Mouse (Mus musculus): ENCODE data around the gene Pla2g1b. TPM values are rescaled to one million over a fixed set of nuclear protein-coding genes. Genes with fewer than 3 reads are reported as not detected.

The Pla2g1b gene
- polyA plus RNA-seq, 1 experiment from 2014 or later: 0.78 TPM

DNA sequence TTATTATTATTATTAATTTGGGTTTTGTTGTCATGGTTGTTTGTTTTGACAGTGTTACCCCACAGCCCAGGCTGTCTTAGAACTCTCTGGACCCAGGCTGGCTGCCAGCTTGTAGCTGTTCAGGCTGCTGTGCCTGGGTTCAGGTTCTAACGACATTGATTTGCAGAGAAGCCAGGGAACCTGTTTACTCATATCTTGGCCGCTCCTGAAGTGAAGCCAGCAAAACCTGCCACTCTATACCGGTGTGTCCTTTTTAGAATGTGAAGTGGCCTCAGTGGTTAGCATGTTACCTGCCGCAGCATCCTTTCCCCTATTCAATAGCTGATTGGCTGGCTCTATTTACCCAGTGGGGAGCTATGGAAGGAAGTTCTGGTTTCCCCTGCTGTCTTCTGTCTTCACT, 20.7 kb downstream of the Pla2g1b start:
- TF ChIP-seq CTCF (IDR thresholded peaks at IDR 0.05; ENCODE audit: low read depth): no peak
- H3K9ac ChIP-seq (ENCODE audit: low read depth, low read length): no peak overlapping the region
- H3K36me3 ChIP-seq (ENCODE audit: control insufficient read depth, insufficient read depth): no peaks in the 10 kb centered on the region
- no peaks in the 10 kb centered on the region for H3K27me3 ChIP-seq (replicated peaks; ENCODE audit: control insufficient read depth, insufficient read depth, low read length)
- no peaks in the 10 kb centered on the region for H3K4me1 ChIP-seq (replicated peaks; ENCODE audit: control insufficient read depth, insufficient read depth, low read length)
- no peak overlapping the region for H3K27ac ChIP-seq (ENCODE audit: low read depth, low read length)
- H3K9me3 ChIP-seq (ENCODE audit: control insufficient read depth): no peaks in the 10 kb centered on the region
- no peak overlapping the region for H3K4me2 ChIP-seq (replicated peaks; ENCODE audit: low read depth)
- H3K4me3 ChIP-seq (ENCODE audit: low read depth, low read length): no peak overlapping the region
- WGBS: 43% methylated on average over 4 of the region's 4 CpGs
- ATAC-seq: no peak

DNA sequence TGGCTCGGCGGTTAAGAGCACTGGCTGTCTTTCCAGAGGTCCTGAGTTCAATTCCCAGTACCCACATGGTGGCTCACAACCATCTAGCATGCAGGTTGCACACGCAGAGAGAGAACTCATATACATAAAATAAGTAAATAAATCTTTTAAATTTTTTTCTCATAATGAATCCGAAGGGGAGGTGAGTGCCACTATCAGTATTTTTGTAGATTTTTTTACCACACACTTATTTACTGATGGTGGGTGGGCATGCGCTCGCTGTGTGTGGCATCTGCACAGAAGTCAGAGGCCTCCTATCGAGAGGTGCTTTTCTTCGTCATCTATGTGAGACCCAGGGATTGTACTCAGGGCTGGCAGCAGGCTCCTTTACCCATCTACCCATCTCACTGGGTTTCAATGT, 21.3 kb downstream of the Pla2g1b start:
- H3K27me3 ChIP-seq (replicated peaks; ENCODE audit: control insufficient read depth, insufficient read depth, low read length): no peaks in the 10 kb centered on the region
- TF ChIP-seq CTCF (IDR thresholded peaks at IDR 0.05; ENCODE audit: low read depth): no peak
- no peaks in the 10 kb centered on the region for H3K9me3 ChIP-seq (ENCODE audit: control insufficient read depth)
- H3K4me1 ChIP-seq (replicated peaks; ENCODE audit: control insufficient read depth, insufficient read depth, low read length): no peaks in the 10 kb centered on the region
- 82% methylated on average over 8 of the region's 8 CpGs for WGBS
- no peaks in the 10 kb centered on the region for H3K36me3 ChIP-seq (ENCODE audit: control insufficient read depth, insufficient read depth)
- no peak overlapping the region for H3K4me3 ChIP-seq (ENCODE audit: low read depth, low read length)
- H3K4me2 ChIP-seq (replicated peaks; ENCODE audit: low read depth): no peak overlapping the region
- ATAC-seq: no peak
- no peak overlapping the region for H3K27ac ChIP-seq (ENCODE audit: low read depth, low read length)
- H3K9ac ChIP-seq (ENCODE audit: low read depth, low read length): no peak overlapping the region

DNA sequence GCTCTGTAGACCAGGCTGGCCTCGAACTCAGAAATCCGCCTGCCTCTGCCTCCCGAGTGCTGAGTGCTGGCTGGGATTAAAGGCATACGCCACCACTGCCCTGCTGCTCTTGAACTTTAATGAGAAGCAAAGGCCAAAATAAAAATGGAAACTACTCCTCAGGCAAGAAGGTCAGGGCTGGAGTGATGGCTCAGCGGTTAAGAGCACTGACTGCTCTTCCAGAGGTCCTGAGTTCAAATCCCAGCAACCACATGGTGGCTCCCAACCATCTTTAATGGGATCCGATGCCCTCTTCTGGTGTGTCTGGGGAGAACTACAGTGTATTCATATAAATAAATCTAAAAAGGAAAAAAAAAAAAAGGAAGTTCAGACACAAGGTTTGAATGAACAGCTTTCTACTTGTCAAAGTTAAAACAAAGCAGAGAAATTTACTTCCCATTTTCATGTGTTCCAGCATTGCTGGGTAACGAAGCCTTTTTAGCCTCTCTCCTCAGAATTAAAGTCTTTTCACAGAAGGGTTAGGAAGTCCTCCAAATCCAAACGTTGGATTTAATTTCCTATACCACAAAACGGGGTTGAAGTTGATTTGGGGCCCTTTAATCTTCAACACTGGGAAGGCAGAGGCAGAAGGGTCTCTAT, 22.0 kb downstream of the Pla2g1b start:
- H3K9me3 ChIP-seq (ENCODE audit: control insufficient read depth): no peaks in the 10 kb centered on the region
- H3K27me3 ChIP-seq (replicated peaks; ENCODE audit: control insufficient read depth, insufficient read depth, low read length): no peaks in the 10 kb centered on the region
- H3K4me1 ChIP-seq (replicated peaks; ENCODE audit: control insufficient read depth, insufficient read depth, low read length): no peaks in the 10 kb centered on the region
- H3K9ac ChIP-seq (ENCODE audit: low read depth, low read length): no peak overlapping the region
- TF ChIP-seq CTCF (IDR thresholded peaks at IDR 0.05; ENCODE audit: low read depth): peak; percentile 13; the same call in 1 of the 2 replicates
- H3K4me3 ChIP-seq (ENCODE audit: low read depth, low read length): no peak overlapping the region
- no peak for ATAC-seq
- 80% methylated on average over 9 of the region's 9 CpGs for WGBS
- no peak overlapping the region for H3K27ac ChIP-seq (ENCODE audit: low read depth, low read length)
- H3K36me3 ChIP-seq (ENCODE audit: control insufficient read depth, insufficient read depth): no peaks in the 10 kb centered on the region
- no peak overlapping the region; the same call in 1 of the 2 replicates for H3K4me2 ChIP-seq (replicated peaks; ENCODE audit: low read depth)

DNA sequence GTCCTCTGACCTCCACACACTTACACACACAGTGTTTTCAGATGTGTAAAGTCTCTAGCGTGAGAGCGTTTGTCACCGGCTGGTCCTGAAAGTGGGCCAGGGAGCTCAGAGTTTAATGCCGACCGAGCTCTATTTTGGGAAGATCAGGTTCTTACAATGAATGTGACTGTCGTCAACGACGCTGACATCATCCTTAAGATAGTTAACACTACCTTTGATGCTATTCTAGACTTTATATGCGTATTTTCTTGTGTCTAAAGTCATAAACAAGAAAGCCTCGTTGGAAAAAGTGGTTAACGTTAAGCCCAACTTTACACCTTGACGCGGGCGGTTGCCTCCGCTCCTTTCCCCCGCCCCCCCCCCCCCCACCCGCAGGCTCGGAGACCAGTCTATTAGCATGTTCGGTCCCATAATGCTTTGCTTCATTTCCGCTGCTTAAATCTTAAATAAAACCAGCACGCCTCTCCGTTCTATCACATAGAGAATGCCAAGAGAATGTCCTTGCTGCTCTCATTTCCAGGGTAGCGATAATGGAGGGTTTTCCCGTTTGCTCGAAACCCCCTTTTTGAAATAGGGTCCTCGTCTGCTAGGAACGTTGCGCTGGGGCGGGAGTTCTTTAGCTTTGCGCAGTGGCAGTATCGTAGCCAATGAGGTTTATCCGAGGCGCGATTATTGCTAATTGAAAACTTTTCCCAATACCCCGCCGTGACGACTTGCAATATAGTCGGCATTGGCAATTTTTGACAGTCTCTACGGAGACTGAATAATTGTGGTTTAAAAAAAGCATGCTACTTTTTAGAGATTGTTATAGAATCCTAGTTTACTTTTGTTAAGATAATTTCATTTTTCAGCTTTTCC, 23.0 kb downstream of the Pla2g1b start:
- peak; percentile 69 for ATAC-seq
- H3K27ac ChIP-seq (ENCODE audit: low read depth, low read length): peak overlapping the region; percentile 100
- H3K4me1 ChIP-seq (replicated peaks; ENCODE audit: control insufficient read depth, insufficient read depth, low read length): no peaks in the 10 kb centered on the region
- no peaks in the 10 kb centered on the region for H3K36me3 ChIP-seq (ENCODE audit: control insufficient read depth, insufficient read depth)
- peak overlapping the region; percentile 65 for H3K4me2 ChIP-seq (replicated peaks; ENCODE audit: low read depth)
- under 1% methylated on average over 39 of the region's 39 CpGs for WGBS
- H3K4me3 ChIP-seq (ENCODE audit: low read depth, low read length): peak overlapping the region; percentile 30
- no peak for TF ChIP-seq CTCF (IDR thresholded peaks at IDR 0.05; ENCODE audit: low read depth)
- no peaks in the 10 kb centered on the region for H3K27me3 ChIP-seq (replicated peaks; ENCODE audit: control insufficient read depth, insufficient read depth, low read length)
- peak overlapping the region; percentile 78 for H3K9ac ChIP-seq (ENCODE audit: low read depth, low read length)
- no peaks in the 10 kb centered on the region for H3K9me3 ChIP-seq (ENCODE audit: control insufficient read depth)

DNA sequence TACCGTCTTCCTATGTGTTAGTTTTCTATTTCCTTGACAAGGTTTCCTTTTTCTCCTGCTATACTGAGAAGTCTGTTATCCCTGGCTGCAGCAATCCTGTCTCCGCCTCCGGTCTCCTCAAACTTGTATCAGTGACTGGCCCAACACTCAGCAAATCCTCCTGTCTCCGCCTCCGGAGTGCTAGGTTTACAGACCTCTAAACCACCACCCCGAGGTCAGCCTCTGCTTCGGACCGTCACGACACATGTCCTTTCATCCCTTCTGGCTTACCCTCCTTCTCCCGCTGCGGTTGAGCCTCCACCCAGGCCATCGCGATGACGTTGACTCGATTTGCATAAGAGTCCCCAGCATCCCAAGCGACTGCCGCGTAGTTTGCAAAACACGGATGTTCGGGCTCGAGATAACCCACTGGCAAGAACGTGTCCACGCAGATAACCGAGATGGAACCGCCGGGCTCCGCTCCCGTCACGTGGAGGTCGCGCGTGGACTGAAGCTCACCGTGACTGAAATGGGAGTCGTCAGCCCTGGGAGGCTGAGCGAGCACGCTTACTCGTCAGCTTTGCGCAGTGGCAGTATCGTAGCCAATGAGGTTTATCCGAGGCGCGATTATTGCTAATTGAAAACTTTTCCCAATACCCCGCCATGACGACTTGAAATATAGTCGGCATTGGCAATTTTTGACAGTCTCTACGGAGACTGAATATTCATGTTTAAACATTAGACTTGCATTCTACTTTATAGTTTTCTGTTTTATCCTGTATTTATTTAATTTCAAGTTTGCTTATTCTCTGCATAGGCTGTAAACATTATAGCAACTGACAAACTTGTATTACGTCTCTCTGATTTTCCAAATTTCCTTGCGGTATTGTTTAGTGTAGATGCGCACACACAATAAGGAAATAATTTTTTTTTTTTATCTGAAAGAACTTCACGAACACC, 23.9 kb downstream of the Pla2g1b start:
- no peak for TF ChIP-seq CTCF (IDR thresholded peaks at IDR 0.05; ENCODE audit: low read depth)
- peak overlapping the region; percentile 78 for H3K9ac ChIP-seq (ENCODE audit: low read depth, low read length)
- H3K4me2 ChIP-seq (replicated peaks; ENCODE audit: low read depth): peak overlapping the region; percentile 65
- no peaks in the 10 kb centered on the region for H3K9me3 ChIP-seq (ENCODE audit: control insufficient read depth)
- whole genome bisulfite sequencing: under 1% methylated on average over 50 of the region's 50 CpGs
- no peaks in the 10 kb centered on the region for H3K4me1 ChIP-seq (replicated peaks; ENCODE audit: control insufficient read depth, insufficient read depth, low read length)
- H3K27ac ChIP-seq (ENCODE audit: low read depth, low read length): peak overlapping the region; percentile 100
- H3K4me3 ChIP-seq (ENCODE audit: low read depth, low read length): peak overlapping the region; percentile 30
- peak; percentile 76 for ATAC-seq
- H3K36me3 ChIP-seq (ENCODE audit: control insufficient read depth, insufficient read depth): no peaks in the 10 kb centered on the region
- no peaks in the 10 kb centered on the region for H3K27me3 ChIP-seq (replicated peaks; ENCODE audit: control insufficient read depth, insufficient read depth, low read length)

DNA sequence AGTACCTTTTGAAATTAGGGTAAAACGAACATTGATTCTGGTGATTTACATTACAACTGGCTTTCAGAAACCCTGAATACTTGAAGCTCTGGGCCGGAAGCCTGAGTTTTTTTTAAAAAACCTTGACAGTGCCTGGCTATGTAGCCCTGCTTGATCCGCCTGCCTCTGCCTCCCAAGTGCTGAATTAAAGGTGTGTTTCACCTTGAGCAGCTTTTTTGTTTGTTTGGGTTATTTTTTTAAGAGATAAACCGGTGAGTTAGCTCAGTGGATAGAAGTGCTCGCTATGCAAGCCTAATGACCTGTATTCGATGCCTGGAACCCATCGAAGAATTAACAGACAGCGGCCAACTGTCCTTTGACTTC, 24.6 kb downstream of the Pla2g1b start:
- no peak for TF ChIP-seq CTCF (IDR thresholded peaks at IDR 0.05; ENCODE audit: low read depth)
- Histone ChIP-seq H3K36me3 (ENCODE audit: control insufficient read depth, insufficient read depth) (no peaks in the 10 kb centered on the region), H3K4me2 (replicated peaks; ENCODE audit: low read depth) (peak overlapping the region; percentile 53), H3K4me3 (ENCODE audit: low read depth, low read length) (no peak overlapping the region), H3K27ac (ENCODE audit: low read depth, low read length) (no peak overlapping the region), H3K9ac (ENCODE audit: low read depth, low read length) (no peak overlapping the region), H3K9me3 (ENCODE audit: control insufficient read depth) (no peaks in the 10 kb centered on the region), H3K4me1 (replicated peaks; ENCODE audit: control insufficient read depth, insufficient read depth, low read length) (no peaks in the 10 kb centered on the region), H3K27me3 (replicated peaks; ENCODE audit: control insufficient read depth, insufficient read depth, low read length) (no peaks in the 10 kb centered on the region)
- ATAC-seq: no peak
- 8% methylated on average over 8 of the region's 8 CpGs for whole genome bisulfite sequencing

All from intestine, postnatal 0 days (tissue).